Mouse (Mus musculus): Measurements from ENCODE around the gene Ccrl2. TPM values are rescaled to one million over a fixed set of nuclear protein-coding genes. Genes with fewer than 3 reads are reported as not detected.

Ccrl2 gene
- polyA plus RNA-seq, 1 experiment, result not detected

DNA sequence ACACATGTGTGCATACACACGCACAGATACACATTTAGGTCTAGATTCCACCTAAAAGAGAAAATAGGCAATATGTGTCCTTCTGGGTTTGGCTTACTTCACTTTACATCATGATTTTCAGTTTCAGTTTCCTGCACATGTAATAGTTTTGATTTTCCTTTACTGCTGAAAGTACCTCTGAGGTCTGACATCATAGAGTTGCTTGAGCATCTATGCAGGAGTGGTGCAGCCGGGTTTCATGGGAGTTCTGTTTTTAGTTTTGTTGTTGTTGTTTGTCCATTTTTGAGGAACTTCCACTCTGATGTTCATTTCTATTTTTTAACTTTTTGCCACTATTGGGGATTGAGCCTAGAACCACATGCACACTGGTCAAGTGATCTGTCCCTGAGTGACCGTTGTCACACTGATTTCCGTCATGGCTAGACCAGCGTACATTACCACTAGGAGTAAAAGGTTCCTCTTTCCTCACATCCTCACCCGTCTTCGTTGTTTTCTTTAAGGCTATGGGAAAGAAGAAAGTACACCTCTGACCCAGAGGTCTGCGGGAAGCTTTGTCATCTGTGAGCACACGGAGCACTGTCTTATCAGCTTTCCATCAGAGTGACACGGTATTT lies 1.7 kb upstream of the Ccrl2 start:
- H3K27ac ChIP-seq (ENCODE audit: insufficient read depth, low read length), result no peak overlapping the region
- no peaks in the 10 kb centered on the region for H3K27me3 ChIP-seq (ENCODE audit: control insufficient read depth, insufficient read depth, low read length, poor library complexity, severe bottlenecking)
- no peak for TF ChIP-seq EP300 (IDR thresholded peaks at IDR 0.05; ENCODE audit: insufficient read depth, low read depth, low read length)
- TF ChIP-seq POLR2A (IDR thresholded peaks at IDR 0.05; ENCODE audit: insufficient read depth, low read length), result no peak
- no peak for TF ChIP-seq CTCF (IDR thresholded peaks at IDR 0.05; ENCODE audit: low read depth, low read length)
- H3K4me1 ChIP-seq (ENCODE audit: control insufficient read depth, insufficient read depth, low read length), result peaks cover 1% of the 10 kb centered on the region
- H3K4me3 ChIP-seq (ENCODE audit: low read depth, low read length), result no peak overlapping the region
- no peaks in the 10 kb centered on the region for H3K36me3 ChIP-seq (ENCODE audit: control insufficient read depth, insufficient read depth, low read length, poor library complexity, severe bottlenecking)
- no peaks in the 10 kb centered on the region for H3K9me3 ChIP-seq (replicated peaks; ENCODE audit: control insufficient read depth, insufficient read depth, low read length, poor library complexity, severe bottlenecking)
- no peak overlapping the region for H3K9ac ChIP-seq (ENCODE audit: low read depth, poor library complexity, severe bottlenecking)

DNA sequence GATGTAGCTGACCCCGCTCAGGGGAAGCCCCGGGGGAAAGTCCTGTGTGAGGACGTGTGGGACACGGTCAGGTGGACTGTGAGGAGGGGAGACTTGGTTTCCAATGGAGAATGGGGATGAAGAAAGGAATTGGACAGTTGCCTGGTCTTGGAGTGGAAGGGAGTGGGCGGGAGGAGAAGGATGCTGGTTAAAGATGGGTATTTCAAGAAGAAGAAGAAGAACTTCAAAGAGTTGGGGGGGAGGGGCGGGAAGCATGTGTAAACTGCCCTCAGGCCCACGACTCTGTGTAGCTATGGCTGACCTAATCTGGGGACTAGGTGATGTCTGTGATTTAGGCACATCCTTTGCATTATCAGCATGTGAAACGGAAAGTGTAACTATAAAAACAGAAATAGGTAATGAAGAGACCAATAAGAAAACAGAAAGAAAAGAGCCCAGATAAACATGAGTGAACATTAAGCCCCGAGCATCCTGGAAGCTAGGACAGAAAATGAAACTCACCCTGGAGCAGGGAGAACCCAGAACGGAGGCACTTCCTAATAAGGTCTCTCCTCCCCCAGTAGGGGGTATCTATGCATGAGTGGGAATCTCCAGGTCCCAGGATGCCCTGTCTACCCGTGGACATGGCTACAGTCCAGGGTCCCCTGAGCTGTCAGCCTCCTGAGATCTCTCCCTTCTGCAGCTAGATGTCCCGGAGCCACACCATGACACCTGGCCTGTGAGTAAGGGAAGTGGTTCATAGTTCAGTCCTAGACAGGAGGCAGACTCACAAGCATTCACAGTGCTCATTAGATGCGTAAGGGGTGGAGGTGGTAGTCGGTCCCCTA lies 438 bp upstream of the Ccrl2 start:
- Histone ChIP-seq H3K4me1 (ENCODE audit: control insufficient read depth, insufficient read depth, low read length) (peaks cover 1% of the 10 kb centered on the region), H3K27ac (ENCODE audit: insufficient read depth, low read length) (no peak overlapping the region), H3K27me3 (ENCODE audit: control insufficient read depth, insufficient read depth, low read length, poor library complexity, severe bottlenecking) (no peaks in the 10 kb centered on the region), H3K4me3 (ENCODE audit: low read depth, low read length) (no peak overlapping the region), H3K9me3 (replicated peaks; ENCODE audit: control insufficient read depth, insufficient read depth, low read length, poor library complexity, severe bottlenecking) (no peaks in the 10 kb centered on the region), H3K9ac (ENCODE audit: low read depth, poor library complexity, severe bottlenecking) (no peak overlapping the region), H3K36me3 (ENCODE audit: control insufficient read depth, insufficient read depth, low read length, poor library complexity, severe bottlenecking) (no peaks in the 10 kb centered on the region)
- TF ChIP-seq EP300 (IDR thresholded peaks at IDR 0.05; ENCODE audit: insufficient read depth, low read depth, low read length) (no peak), CTCF (IDR thresholded peaks at IDR 0.05; ENCODE audit: low read depth, low read length) (no peak), POLR2A (IDR thresholded peaks at IDR 0.05; ENCODE audit: insufficient read depth, low read length) (no peak)

DNA sequence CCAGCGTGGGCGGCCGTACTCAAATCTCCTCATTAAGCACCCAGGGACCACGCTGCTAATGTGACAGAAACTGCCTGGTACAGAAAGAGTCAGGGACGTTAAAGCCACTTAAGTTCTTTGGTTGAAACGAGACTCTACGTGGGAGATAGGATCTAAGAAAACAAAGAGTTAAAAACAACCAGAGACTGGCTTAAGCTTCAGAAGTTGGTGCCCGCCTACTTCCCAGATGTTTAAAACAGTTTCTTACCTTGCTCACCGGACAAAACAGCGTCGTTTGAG lies 861 bp downstream of the Ccrl2 start:
- no peaks in the 10 kb centered on the region for H3K36me3 ChIP-seq (ENCODE audit: control insufficient read depth, insufficient read depth, low read length, poor library complexity, severe bottlenecking)
- peaks cover 1% of the 10 kb centered on the region for H3K4me1 ChIP-seq (ENCODE audit: control insufficient read depth, insufficient read depth, low read length)
- no peak overlapping the region for H3K9ac ChIP-seq (ENCODE audit: low read depth, poor library complexity, severe bottlenecking)
- H3K27ac ChIP-seq (ENCODE audit: insufficient read depth, low read length), result no peak overlapping the region
- no peaks in the 10 kb centered on the region for H3K9me3 ChIP-seq (replicated peaks; ENCODE audit: control insufficient read depth, insufficient read depth, low read length, poor library complexity, severe bottlenecking)
- TF ChIP-seq CTCF (IDR thresholded peaks at IDR 0.05; ENCODE audit: low read depth, low read length), result no peak
- H3K27me3 ChIP-seq (ENCODE audit: control insufficient read depth, insufficient read depth, low read length, poor library complexity, severe bottlenecking), result no peaks in the 10 kb centered on the region
- no peak overlapping the region for H3K4me3 ChIP-seq (ENCODE audit: low read depth, low read length)

DNA sequence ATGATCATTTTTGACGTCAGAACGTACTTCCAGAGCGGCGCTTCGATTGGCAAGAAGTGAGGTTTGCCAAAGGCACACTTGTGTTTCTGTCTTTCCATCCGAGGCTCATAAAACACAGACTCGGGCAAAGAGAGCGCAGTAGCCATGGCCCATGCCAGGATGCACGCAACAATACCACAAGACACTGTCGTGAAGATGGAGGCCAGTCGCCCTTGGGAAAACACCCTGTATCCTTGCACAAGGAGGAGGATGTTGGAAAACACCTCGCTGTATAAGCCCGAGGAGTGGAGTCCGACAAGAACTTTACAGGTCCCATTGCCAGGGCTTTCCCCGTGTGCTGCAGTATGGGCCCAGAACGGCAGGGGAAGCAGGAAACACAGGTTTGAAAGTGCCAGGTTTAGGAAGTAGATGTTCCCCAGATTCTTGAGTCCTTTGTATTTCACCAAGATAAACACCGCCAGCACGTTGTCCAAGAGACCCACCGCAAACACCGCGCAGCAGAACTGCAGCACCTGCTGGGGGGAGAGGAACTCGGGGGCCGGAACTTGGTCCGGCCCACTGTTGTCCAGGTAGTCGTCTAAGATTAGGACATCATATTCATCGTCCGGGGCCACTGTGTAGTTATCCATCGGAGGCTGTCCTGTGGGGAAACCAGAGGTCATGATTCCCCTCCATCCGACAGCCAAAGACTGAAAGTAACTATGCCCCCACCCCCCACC lies 1.4 kb downstream of the Ccrl2 start:
- Histone ChIP-seq H3K9ac (ENCODE audit: low read depth, poor library complexity, severe bottlenecking) (no peak overlapping the region), H3K9me3 (replicated peaks; ENCODE audit: control insufficient read depth, insufficient read depth, low read length, poor library complexity, severe bottlenecking) (no peaks in the 10 kb centered on the region), H3K4me1 (ENCODE audit: control insufficient read depth, insufficient read depth, low read length) (peaks cover 1% of the 10 kb centered on the region), H3K36me3 (ENCODE audit: control insufficient read depth, insufficient read depth, low read length, poor library complexity, severe bottlenecking) (no peaks in the 10 kb centered on the region), H3K4me3 (ENCODE audit: low read depth, low read length) (no peak overlapping the region), H3K27ac (ENCODE audit: insufficient read depth, low read length) (no peak overlapping the region), H3K27me3 (ENCODE audit: control insufficient read depth, insufficient read depth, low read length, poor library complexity, severe bottlenecking) (no peaks in the 10 kb centered on the region)
- TF ChIP-seq EP300 (IDR thresholded peaks at IDR 0.05; ENCODE audit: insufficient read depth, low read depth, low read length) (no peak), CTCF (IDR thresholded peaks at IDR 0.05; ENCODE audit: low read depth, low read length) (no peak), POLR2A (IDR thresholded peaks at IDR 0.05; ENCODE audit: insufficient read depth, low read length) (no peak)

DNA sequence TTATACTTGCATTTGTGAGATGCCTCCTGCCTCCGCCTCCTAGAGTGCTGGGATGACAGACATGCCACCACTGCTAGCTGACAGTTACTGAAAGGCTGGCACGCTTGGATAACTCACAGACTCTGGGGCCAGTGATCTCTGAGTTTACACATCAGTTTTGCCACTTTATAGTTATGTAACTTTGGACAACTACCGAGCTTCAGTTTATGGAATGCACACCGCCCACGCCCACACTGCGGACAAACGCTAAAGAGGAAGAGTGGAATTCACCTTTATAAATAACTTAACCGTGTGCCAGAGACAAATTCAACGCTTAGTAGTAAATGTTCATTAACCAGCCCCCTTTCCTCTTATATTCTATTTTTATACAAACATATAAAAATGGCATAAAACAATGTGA lies 2.4 kb downstream of the Ccrl2 start:
- TF ChIP-seq CTCF (IDR thresholded peaks at IDR 0.05; ENCODE audit: low read depth, low read length), result no peak
- no peak for TF ChIP-seq POLR2A (IDR thresholded peaks at IDR 0.05; ENCODE audit: insufficient read depth, low read length)
- no peak for TF ChIP-seq EP300 (IDR thresholded peaks at IDR 0.05; ENCODE audit: insufficient read depth, low read depth, low read length)
- Histone ChIP-seq H3K4me3 (ENCODE audit: low read depth, low read length) (no peak overlapping the region), H3K27me3 (ENCODE audit: control insufficient read depth, insufficient read depth, low read length, poor library complexity, severe bottlenecking) (no peaks in the 10 kb centered on the region), H3K36me3 (ENCODE audit: control insufficient read depth, insufficient read depth, low read length, poor library complexity, severe bottlenecking) (no peaks in the 10 kb centered on the region), H3K27ac (ENCODE audit: insufficient read depth, low read length) (no peak overlapping the region), H3K4me1 (ENCODE audit: control insufficient read depth, insufficient read depth, low read length) (peaks cover 1% of the 10 kb centered on the region), H3K9ac (ENCODE audit: low read depth, poor library complexity, severe bottlenecking) (no peak overlapping the region), H3K9me3 (replicated peaks; ENCODE audit: control insufficient read depth, insufficient read depth, low read length, poor library complexity, severe bottlenecking) (no peaks in the 10 kb centered on the region)

DNA sequence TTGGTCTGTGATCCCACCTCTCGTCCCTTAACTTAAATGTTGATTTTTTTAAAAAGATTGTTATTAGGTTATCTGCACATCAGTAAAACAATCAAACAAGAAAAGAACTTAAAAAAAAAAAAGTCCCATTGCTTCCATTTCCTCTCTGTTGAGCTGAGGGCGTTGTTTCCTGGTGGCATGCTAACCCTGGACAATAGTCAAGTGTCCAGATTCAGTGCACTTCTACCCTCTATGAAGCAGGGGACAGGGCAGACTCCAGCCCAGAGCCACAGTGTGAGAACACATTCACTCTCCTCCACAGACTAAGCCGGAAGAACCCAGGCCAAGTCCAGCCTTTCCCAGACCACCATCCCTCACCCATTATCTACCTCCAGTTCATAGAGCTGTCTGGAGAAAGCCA lies 8.9 kb downstream of the Ccrl2 start:
- no peak overlapping the region for H3K4me3 ChIP-seq (ENCODE audit: low read depth, low read length)
- H3K27me3 ChIP-seq (ENCODE audit: control insufficient read depth, insufficient read depth, low read length, poor library complexity, severe bottlenecking), result no peaks in the 10 kb centered on the region
- TF ChIP-seq POLR2A (IDR thresholded peaks at IDR 0.05; ENCODE audit: insufficient read depth, low read length) (no peak), CTCF (IDR thresholded peaks at IDR 0.05; ENCODE audit: low read depth, low read length) (no peak), EP300 (IDR thresholded peaks at IDR 0.05; ENCODE audit: insufficient read depth, low read depth, low read length) (no peak)
- H3K36me3 ChIP-seq (ENCODE audit: control insufficient read depth, insufficient read depth, low read length, poor library complexity, severe bottlenecking), result no peaks in the 10 kb centered on the region
- no peaks in the 10 kb centered on the region for H3K4me1 ChIP-seq (ENCODE audit: control insufficient read depth, insufficient read depth, low read length)
- H3K27ac ChIP-seq (ENCODE audit: insufficient read depth, low read length), result no peak overlapping the region
- H3K9me3 ChIP-seq (replicated peaks; ENCODE audit: control insufficient read depth, insufficient read depth, low read length, poor library complexity, severe bottlenecking), result no peaks in the 10 kb centered on the region
- no peak overlapping the region for H3K9ac ChIP-seq (ENCODE audit: low read depth, poor library complexity, severe bottlenecking)

Measured in ES-Bruce4 (cell line).